Mouse (Mus musculus) embryonic facial prominence, embryonic 11.5 days (tissue): ENCODE measurements around the gene Fbxw8. TPM values are rescaled to one million over a fixed set of nuclear protein-coding genes. Genes with fewer than 3 reads are reported as not detected.

ENCODE experiments used
- ATAC-seq: fragments of 200-750 bp; cut with Nextera tagmentation; replicated peaks from 2 replicates; pipeline ENCODE4 v1.8.0; 2017; ENCODE audit warnings: low read depth; ENCODE audit not compliant: insufficient number of reproducible peaks, low FRiP score, low TSS enrichment
- DNase-seq: peaks from one replicate; pipeline ENCODE4 v3.0.0-alpha.2; 2015; ENCODE audit warnings: low spot score
- H3K27ac ChIP-seq: fragments of 300-500 bp; sonication (generic); replicated peaks from 2 replicates; pipeline ENCODE4 v1.5.1; 2014; ENCODE audit warnings: mild to moderate bottlenecking, low read depth, low read length, control low read depth
- H3K27me3 ChIP-seq: fragments of 300-500 bp; sonication (generic); 2 replicates; pipeline ENCODE4 v1.6.1; 2014; ENCODE audit warnings: mild to moderate bottlenecking, low read length, moderate library complexity, mixed read lengths; ENCODE audit not compliant: control insufficient read depth, insufficient read depth
- H3K36me3 ChIP-seq: fragments of 300-500 bp; sonication (generic); replicated peaks from 2 replicates; pipeline ENCODE4 v1.6.1; 2014; ENCODE audit warnings: low read depth, mild to moderate bottlenecking, low read length, moderate library complexity, mixed read lengths; ENCODE audit not compliant: control insufficient read depth, insufficient read depth
- H3K4me1 ChIP-seq: fragments of 300-500 bp; sonication (generic); 2 replicates; pipeline ENCODE4 v1.6.1; 2014; ENCODE audit warnings: low read length, mixed read lengths; ENCODE audit not compliant: control insufficient read depth, insufficient read depth
- H3K4me2 ChIP-seq: fragments of 300-500 bp; sonication (generic); 2 replicates; pipeline ENCODE4 v1.6.1; 2014; ENCODE audit warnings: low read depth, mild to moderate bottlenecking, control low read depth, low read length, moderate library complexity
- H3K4me3 ChIP-seq: fragments of 300-500 bp; sonication (generic); 2 replicates; pipeline ENCODE4 v1.5.1; 2014; ENCODE audit warnings: low read depth, low read length, control low read depth
- H3K9ac ChIP-seq: fragments of 300-500 bp; sonication (generic); replicated peaks from 2 replicates; pipeline ENCODE4 v1.6.1; 2014; ENCODE audit warnings: mild to moderate bottlenecking, control low read depth, low read length
- H3K9me3 ChIP-seq: fragments of 300-500 bp; sonication (generic); replicated peaks from 2 replicates; pipeline ENCODE4 v1.6.1; 2016; ENCODE audit warnings: mild to moderate bottlenecking, low read length, inconsistent platforms, mixed read lengths; ENCODE audit not compliant: control insufficient read depth
- WGBS: fragments of 180-500 bp; shearing (Covaris S2); extraction: QIAGEN DNeasy Blood & Tissue Kit; methylation state at CpG from one replicate; pipeline ENCODE4 v1.1.7; 2014; 5-methylcytosine and 5-hydroxymethylcytosine counted together
- polyA plus RNA-seq: library from polyadenylated mRNA; unstranded; fragments of >200 nt; fragmentation: Nextera tagmentation; extraction: Ambion mirVana; gene quantifications from 2 replicates; pipeline ENCODE4 v1.2.1, GENCODE M21; 2014

The Fbxw8 gene
- polyA plus RNA-seq, 1 experiment from 2014 or later, result 22.3 TPM

DNA sequence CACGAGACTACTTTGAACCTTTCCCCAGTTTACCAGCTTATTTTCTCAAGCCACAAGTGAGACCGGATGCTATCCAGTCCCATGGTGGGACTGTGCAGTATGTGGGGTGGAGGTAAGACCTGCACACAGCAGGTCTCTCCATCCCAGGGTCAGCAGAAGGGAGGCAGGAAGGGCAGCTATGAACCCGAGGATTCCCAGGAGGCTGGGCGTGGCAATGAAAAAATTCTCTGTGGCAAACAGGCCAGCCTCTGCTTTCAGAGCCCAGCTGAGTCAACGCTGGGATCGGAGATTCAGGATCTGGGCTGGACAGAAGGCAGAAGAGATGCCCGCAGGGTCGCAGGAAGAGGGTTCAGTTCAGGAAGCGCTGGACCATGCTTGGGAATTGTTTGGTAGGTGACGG lies 8.0 kb downstream of the Fbxw8 start:
- Histone ChIP-seq H3K36me3 (peaks cover 2% of the 10 kb centered on the region), H3K4me3 (no peak overlapping the region), H3K9me3 (no peaks in the 10 kb centered on the region), H3K4me1 (no peaks in the 10 kb centered on the region; the same call in 1 of the 2 replicates), H3K9ac (no peak overlapping the region), H3K4me2 (no peak overlapping the region), H3K27me3 (no peaks in the 10 kb centered on the region), H3K27ac (no peak overlapping the region)
- 83% methylated on average over 10 of the region's 10 CpGs for WGBS
- DNase-seq, result no peak
- no peak for ATAC-seq

DNA sequence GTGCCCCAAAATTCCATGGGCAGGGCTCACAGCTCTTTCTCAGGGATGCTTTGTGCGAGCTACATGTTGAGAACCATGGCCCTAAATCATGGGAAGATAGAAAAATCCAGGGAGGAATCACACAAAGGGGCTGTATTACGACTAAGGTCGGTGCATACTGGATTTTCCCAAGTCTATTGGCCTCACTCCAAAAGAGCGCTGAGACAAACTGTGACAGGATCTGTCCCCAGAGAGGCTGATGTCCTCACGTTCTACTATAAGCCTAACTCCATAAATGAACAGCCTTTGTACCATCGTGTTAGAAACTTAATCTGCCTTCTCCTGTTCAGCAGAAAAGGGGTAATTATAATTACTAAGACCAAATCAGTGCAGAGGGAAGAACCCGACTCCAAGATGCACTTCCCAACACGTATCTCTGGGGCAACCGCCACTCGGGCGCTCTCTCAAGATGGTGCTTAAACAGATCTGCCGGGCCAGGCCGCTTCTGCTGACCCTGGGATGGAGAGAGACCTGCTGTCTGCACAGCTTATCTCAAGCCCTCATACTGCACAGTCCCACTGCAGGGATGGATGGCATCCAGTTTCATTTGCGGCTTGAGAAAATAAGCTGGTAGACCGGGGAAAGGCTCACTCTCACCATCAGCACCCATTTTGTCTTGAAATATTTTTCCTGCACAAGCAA lies 9.1 kb downstream of the Fbxw8 start:
- DNase-seq, result no peak
- no peak overlapping the region for H3K4me3 ChIP-seq
- H3K4me1 ChIP-seq, result no peaks in the 10 kb centered on the region; the same call in 1 of the 2 replicates
- 79% methylated on average over 15 of the region's 15 CpGs for WGBS
- H3K4me2 ChIP-seq, result no peak overlapping the region
- no peak for ATAC-seq
- no peaks in the 10 kb centered on the region for H3K9me3 ChIP-seq
- no peak overlapping the region for H3K9ac ChIP-seq
- H3K27ac ChIP-seq, result no peak overlapping the region
- H3K27me3 ChIP-seq, result no peaks in the 10 kb centered on the region
- H3K36me3 ChIP-seq, result peaks cover 2% of the 10 kb centered on the region

DNA sequence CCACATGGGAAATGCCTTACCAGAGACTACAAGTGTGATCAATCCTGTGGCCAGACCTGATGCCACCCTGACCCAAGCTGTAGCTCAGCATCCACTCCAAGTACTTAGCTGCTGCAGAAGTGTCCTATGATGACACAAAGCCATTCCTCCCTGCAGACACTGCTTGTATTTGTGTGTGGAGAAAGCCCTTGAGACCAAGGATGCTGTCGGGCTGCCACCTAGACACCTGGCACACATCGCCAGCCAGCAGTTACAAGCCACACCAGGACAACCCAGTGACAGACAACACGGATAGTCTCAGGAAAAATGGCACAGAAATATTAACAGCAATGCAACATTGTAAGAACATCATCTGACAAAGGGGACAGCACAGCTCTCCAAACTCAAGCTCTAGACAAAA lies 9.8 kb downstream of the Fbxw8 start:
- DNase-seq (no peak), ATAC-seq (no peak)
- Histone ChIP-seq H3K4me2 (no peak overlapping the region), H3K4me1 (no peaks in the 10 kb centered on the region; the same call in 1 of the 2 replicates), H3K27ac (no peak overlapping the region), H3K27me3 (no peaks in the 10 kb centered on the region), H3K4me3 (no peak overlapping the region), H3K36me3 (peaks cover 2% of the 10 kb centered on the region), H3K9me3 (no peaks in the 10 kb centered on the region), H3K9ac (no peak overlapping the region)
- 95% methylated on average over 3 of the region's 3 CpGs for WGBS

DNA sequence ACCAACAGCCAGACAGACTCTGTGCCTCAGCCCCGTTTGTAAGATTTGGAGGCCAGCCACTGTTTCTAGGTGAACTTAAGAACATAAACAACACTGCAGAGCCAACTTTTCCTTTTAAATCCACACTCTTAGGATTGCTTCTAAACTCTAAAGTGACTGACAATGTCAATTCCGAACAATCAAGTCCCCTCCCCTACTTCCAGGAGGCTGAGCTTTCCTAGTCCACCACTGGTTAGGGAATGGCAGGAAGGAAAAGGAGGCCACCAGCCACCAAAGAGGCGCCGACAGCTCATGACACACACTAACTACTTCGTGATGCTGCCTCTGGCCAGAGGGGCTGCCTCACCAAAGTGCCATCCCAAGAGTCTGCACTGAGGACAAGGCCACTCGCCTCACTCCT lies 10.5 kb downstream of the Fbxw8 start:
- Histone ChIP-seq H3K9me3 (no peaks in the 10 kb centered on the region), H3K4me1 (no peaks in the 10 kb centered on the region; the same call in 1 of the 2 replicates), H3K36me3 (peaks cover 2% of the 10 kb centered on the region), H3K27ac (no peak overlapping the region), H3K4me3 (no peak overlapping the region), H3K27me3 (no peaks in the 10 kb centered on the region), H3K4me2 (no peak overlapping the region), H3K9ac (no peak overlapping the region)
- no peak for ATAC-seq
- DNase-seq, result no peak
- WGBS, result 85% methylated on average over 6 of the region's 6 CpGs

DNA sequence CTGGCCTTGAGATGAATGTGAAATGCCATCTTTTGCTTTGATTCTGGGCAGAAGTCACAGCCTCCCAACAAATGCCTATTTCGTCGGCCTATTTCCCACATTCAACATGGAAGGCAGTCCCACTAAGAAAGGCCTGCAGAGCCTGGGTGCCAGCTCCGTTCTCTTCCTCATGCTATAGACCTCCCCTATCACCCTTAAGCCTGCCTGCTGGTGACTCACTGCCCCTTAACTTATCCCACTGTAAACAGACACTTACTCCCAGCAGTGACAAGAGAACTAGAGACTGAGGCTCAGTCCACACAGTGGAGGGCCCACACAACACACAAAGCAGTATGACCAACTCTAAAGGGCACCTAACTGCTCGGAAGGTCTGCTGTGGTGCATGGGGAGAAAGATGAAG lies 10.9 kb downstream of the Fbxw8 start:
- no peaks in the 10 kb centered on the region; the same call in 1 of the 2 replicates for H3K4me1 ChIP-seq
- no peak for DNase-seq
- H3K36me3 ChIP-seq, result peaks cover 2% of the 10 kb centered on the region
- no peak overlapping the region for H3K27ac ChIP-seq
- H3K27me3 ChIP-seq, result no peaks in the 10 kb centered on the region
- no peak overlapping the region for H3K4me3 ChIP-seq
- H3K9ac ChIP-seq, result no peak overlapping the region
- H3K4me2 ChIP-seq, result no peak overlapping the region
- no peaks in the 10 kb centered on the region for H3K9me3 ChIP-seq
- 92% methylated on average over 4 of the region's 4 CpGs for WGBS
- no peak for ATAC-seq

DNA sequence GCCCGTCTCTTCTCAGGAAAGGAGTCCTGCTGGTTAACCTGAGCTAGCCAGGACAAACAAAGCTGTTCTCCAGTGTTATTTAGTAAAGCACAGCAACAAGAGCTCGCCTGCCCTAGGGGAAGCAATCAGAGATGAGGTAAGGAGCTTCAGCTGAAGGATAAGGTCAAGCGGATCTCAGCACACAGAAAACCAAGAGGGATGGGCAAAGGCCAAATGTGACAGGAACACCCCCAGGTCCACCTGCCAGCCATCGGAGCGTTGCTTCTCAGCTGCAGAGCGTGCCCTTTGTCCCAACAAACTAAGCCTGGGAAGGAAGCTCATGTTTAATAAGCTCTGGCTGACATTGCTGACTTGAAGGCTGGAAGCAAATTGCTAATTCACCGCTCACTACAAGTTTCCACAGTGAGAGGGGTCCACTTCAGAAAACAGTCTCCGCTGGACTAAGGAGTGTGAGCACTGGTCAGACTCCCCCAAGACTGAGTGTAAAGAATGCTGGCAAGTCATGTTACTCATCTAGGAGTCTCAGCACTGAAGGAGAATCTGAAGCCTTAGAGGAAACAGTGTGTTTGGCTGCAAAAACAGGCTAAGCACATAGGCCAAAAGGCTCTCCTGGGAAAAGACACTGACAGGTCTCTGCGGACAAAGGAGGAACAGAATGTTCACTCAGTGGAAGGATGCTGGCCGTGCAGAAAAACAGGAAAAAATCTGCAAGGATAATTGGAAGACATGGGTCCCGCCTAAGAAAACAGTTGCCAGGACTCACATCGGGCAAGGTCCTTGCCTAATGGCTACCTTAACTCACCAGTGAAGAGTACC lies 11.8 kb downstream of the Fbxw8 start:
- no peak for ATAC-seq
- H3K36me3 ChIP-seq, result peaks cover 2% of the 10 kb centered on the region

DNA sequence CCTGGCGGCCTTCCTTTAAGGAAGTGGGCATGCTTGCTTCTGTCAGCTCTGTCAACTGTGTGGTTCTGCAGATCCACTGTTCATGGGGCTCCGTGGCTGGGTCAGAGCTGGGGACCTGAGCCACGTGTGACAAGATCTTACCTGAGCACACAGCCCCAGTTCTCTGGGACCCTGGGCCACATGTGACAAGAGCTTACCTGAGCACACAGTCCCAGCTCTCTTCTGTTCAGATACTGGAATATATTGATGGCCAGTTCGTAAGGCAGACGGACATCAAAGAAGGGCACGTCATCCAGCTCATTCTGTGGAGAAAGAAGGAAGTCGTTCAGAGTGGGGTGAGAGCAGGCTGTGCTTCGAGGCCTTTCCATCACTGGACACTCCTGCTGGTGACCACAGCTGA lies 12.8 kb downstream of the Fbxw8 start:
- Histone ChIP-seq H3K4me1 (no peaks in the 10 kb centered on the region; the same call in 1 of the 2 replicates), H3K9me3 (no peaks in the 10 kb centered on the region), H3K27ac (no peak overlapping the region), H3K4me2 (no peak overlapping the region), H3K9ac (no peak overlapping the region), H3K27me3 (no peaks in the 10 kb centered on the region), H3K4me3 (no peak overlapping the region), H3K36me3 (peaks cover 2% of the 10 kb centered on the region)
- no peak for DNase-seq
- no peak for ATAC-seq
- 89% methylated on average over 8 of the region's 8 CpGs for WGBS

More for the DNA sequence above, 11.8 kb downstream of the Fbxw8 start:
- 80% methylated on average over 12 of the region's 12 CpGs for WGBS
- no peak overlapping the region for H3K27ac ChIP-seq
- no peak overlapping the region for H3K4me2 ChIP-seq
- H3K4me3 ChIP-seq, result no peak overlapping the region
- no peaks in the 10 kb centered on the region for H3K27me3 ChIP-seq
- DNase-seq, result no peak
- no peaks in the 10 kb centered on the region for H3K9me3 ChIP-seq
- H3K9ac ChIP-seq, result no peak overlapping the region
- H3K4me1 ChIP-seq, result no peaks in the 10 kb centered on the region; the same call in 1 of the 2 replicates

DNA sequence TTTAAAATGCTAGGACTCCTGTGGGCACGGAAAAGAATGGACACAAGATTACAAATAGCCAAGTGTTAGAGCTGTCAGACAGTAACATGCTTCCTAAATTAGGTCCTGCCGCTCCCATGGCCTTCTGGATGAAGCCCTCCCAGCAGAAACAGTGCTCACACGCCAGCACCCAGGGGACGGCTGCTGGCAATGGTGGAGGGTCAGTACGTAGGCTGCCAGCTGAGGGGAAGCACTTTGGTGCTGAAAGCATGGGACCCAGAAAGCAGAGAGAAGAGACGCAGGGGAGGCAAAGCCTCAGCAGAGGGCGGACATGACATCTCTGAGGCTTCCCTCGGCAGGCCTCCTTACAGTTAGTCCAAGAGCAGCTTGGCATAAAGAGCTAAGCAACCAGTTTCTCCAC lies 15.6 kb downstream of the Fbxw8 start:
- DNase-seq, result no peak
- no peak for ATAC-seq
- no peaks in the 10 kb centered on the region for H3K36me3 ChIP-seq

More for the DNA sequence above, 15.6 kb downstream of the Fbxw8 start:
- Histone ChIP-seq H3K27me3 (no peaks in the 10 kb centered on the region), H3K27ac (no peak overlapping the region), H3K4me3 (no peak overlapping the region), H3K9ac (no peak overlapping the region), H3K4me2 (no peak overlapping the region), H3K4me1 (no peaks in the 10 kb centered on the region; the same call in 1 of the 2 replicates), H3K9me3 (no peaks in the 10 kb centered on the region)
- 94% methylated on average over 8 of the region's 8 CpGs for WGBS
